Mouse (Mus musculus) myocyte (in vitro differentiated cells): ENCODE measurements at regions not wholly inside any gene's neighbourhood (a gene's known extent, or its start where the extent isn't known, plus 50 kb on each side); places are given as distances from the start of the nearest gene placed in this dataset.

ENCODE experiments used
- CEBPB ChIP-seq: IDR thresholded peaks from 2 replicates; pipeline ENCODE4 v1.6.1; 2011; ENCODE audit warnings: mild to moderate bottlenecking, moderate library complexity; ENCODE audit not compliant: poor library complexity, insufficient read depth, severe bottlenecking
- MAX ChIP-seq: IDR thresholded peaks from one replicate; pipeline ENCODE4 v1.6.1; 2011; ENCODE audit warnings: low read depth, mild to moderate bottlenecking, control low read depth
- MYOG ChIP-seq, 3 experiments: IDR thresholded peaks; one replicate each; pipeline ENCODE4 v1.6.1; 2011; ENCODE audit warnings: control low read depth in 2 of 3, low read depth in 2 of 3, mild to moderate bottlenecking in 2 of 3; ENCODE audit not compliant: insufficient read length in 2 of 3, control insufficient read depth in 1 of 3, insufficient read depth in 1 of 3
- POLR2A ChIP-seq: IDR thresholded peaks from one replicate; pipeline ENCODE4 v1.6.1; 2011; ENCODE audit warnings: low read depth, mild to moderate bottlenecking, control low read depth, moderate library complexity; ENCODE audit not compliant: insufficient read length
- POLR2AphosphoS2 ChIP-seq: IDR thresholded peaks from one replicate; pipeline ENCODE4 v1.6.1; 2011; ENCODE audit warnings: low read depth, control low read depth; ENCODE audit not compliant: insufficient read length

GRCm38 (mm10) chr9:90450579-90450978, 180.0 kb upstream of the Tbc1d2b start:
- TF ChIP-seq POLR2A (no peak), MAX (no peak), CEBPB (no peak), MYOG (IDR thresholded peaks at IDR 0.05; ENCODE audit: control insufficient read depth in 1 of 3, insufficient read depth in 1 of 3, insufficient read length in 2 of 3, low read depth in 2 of 3) (no peak), POLR2AphosphoS2 (no peak)
